Mouse (Mus musculus): ENCODE data around the gene Wdfy2.
"Not testable (repeated sequence)": the region's sequence is repeated elsewhere in the genome, so short reads cannot be mapped to it uniquely, and the experiment has no call there.

Gene Wdfy2

GRCm38 (mm10) chr14:62880084-62880851 is 42.8 kb downstream of the Wdfy2 start:
- DNase-seq, result no peak

- no peak for DNase-seq
Measured at GRCm38 (mm10) chr14:62882061-62882614, 44.7 kb downstream of the Wdfy2 start.

- DNase-seq, result no peak
Measured at GRCm38 (mm10) chr14:62883551-62883950, 46.1 kb downstream of the Wdfy2 start.

- DNase-seq, result peak; percentile 37 to 71
Measured at GRCm38 (mm10) chr14:62884171-62884570, 46.7 kb downstream of the Wdfy2 start.

GRCm38 (mm10) chr14:62884639-62885038 is 47.2 kb downstream of the Wdfy2 start:
- no peak for DNase-seq

- DNase-seq, result peak in 1 of 2 experiments; percentile 45
Measured at GRCm38 (mm10) chr14:62885146-62885545, 47.7 kb downstream of the Wdfy2 start.

- DNase-seq, result no peak
Measured at GRCm38 (mm10) chr14:62891401-62891800, 53.9 kb downstream of the Wdfy2 start.

- no peak for DNase-seq
Measured at GRCm38 (mm10) chr14:62892771-62893641, 55.5 kb downstream of the Wdfy2 start.

GRCm38 (mm10) chr14:62893642-62894180 is 56.2 kb downstream of the Wdfy2 start:
- not testable (repeated sequence) for DNase-seq

- no peak for DNase-seq
Measured at GRCm38 (mm10) chr14:62894924-62895840, 57.7 kb downstream of the Wdfy2 start.

GRCm38 (mm10) chr14:62898061-62898460 is 60.6 kb downstream of the Wdfy2 start:
- no peak for DNase-seq

GRCm38 (mm10) chr14:62907888-62908287 is 70.4 kb downstream of the Wdfy2 start:
- DNase-seq, result no peak

- no peak for DNase-seq
Measured at GRCm38 (mm10) chr14:62908550-62908949, 71.1 kb downstream of the Wdfy2 start.

- DNase-seq, result no peak
Measured at GRCm38 (mm10) chr14:62910859-62911258, 73.4 kb downstream of the Wdfy2 start.

- DNase-seq, result no peak
Measured at GRCm38 (mm10) chr14:62915146-62915685, 77.7 kb downstream of the Wdfy2 start.

- DNase-seq, result no peak
Measured at GRCm38 (mm10) chr14:62916488-62917034, 79.1 kb downstream of the Wdfy2 start.

GRCm38 (mm10) chr14:62921401-62921800 is 83.9 kb downstream of the Wdfy2 start:
- no peak for DNase-seq

- no peak for DNase-seq
Measured at GRCm38 (mm10) chr14:62922637-62923036, 85.2 kb downstream of the Wdfy2 start.

- peak in 1 of 2 experiments; percentile 18 for DNase-seq
Measured at GRCm38 (mm10) chr14:62924800-62925199, 87.3 kb downstream of the Wdfy2 start.

- DNase-seq, result no peak
Measured at GRCm38 (mm10) chr14:62928101-62928541, 90.6 kb downstream of the Wdfy2 start.

- no peak for DNase-seq
Measured at GRCm38 (mm10) chr14:62935361-62935760, 97.9 kb downstream of the Wdfy2 start.
